Mouse (Mus musculus) small intestine, adult 2 months (tissue): ENCODE measurements around the gene Slfnl1. TPM values are rescaled to one million over a fixed set of nuclear protein-coding genes. Genes with fewer than 3 reads are reported as not detected.

Experiments
- H3K27ac ChIP-seq: fragments of 200-500 bp; 2 replicates; pipeline ENCODE4 v1.5.1; 2012; ENCODE audit warnings: low read depth, low read length, control low read depth, inconsistent platforms; ENCODE audit not compliant: insufficient read depth
- H3K27me3 ChIP-seq: fragments of 200-500 bp; 2 replicates; pipeline ENCODE4 v1.6.1; 2012; ENCODE audit warnings: mild to moderate bottlenecking, moderate library complexity, low read length, inconsistent platforms; ENCODE audit not compliant: control insufficient read depth, insufficient read depth
- H3K36me3 ChIP-seq: fragments of 200-500 bp; 2 replicates; pipeline ENCODE4 v1.6.1; 2012; ENCODE audit warnings: mild to moderate bottlenecking, low read length, control low read depth, inconsistent platforms; ENCODE audit not compliant: control insufficient read depth, insufficient read depth
- H3K4me1 ChIP-seq: fragments of 200-500 bp; 2 replicates; pipeline ENCODE4 v1.6.1; 2012; ENCODE audit warnings: low read length, inconsistent platforms, mixed read lengths; ENCODE audit not compliant: control insufficient read depth, insufficient read depth, insufficient read length
- H3K4me3 ChIP-seq: fragments of 200-500 bp; 2 replicates; pipeline ENCODE4 v1.5.1; 2012; ENCODE audit warnings: low read depth, mild to moderate bottlenecking, control low read depth, inconsistent platforms, low read length, moderate library complexity
- CTCF ChIP-seq: fragments of 200-500 bp; IDR thresholded peaks from 2 replicates; pipeline ENCODE4 v1.5.1; 2012; ENCODE audit warnings: low read depth, mild to moderate bottlenecking, control low read depth, inconsistent platforms, low read length, moderate library complexity, mixed read lengths; ENCODE audit not compliant: insufficient replicate concordance, insufficient read length; ENCODE audit errors: extremely low read depth
- POLR2A ChIP-seq: fragments of 200-500 bp; IDR thresholded peaks from 2 replicates; pipeline ENCODE4 v1.6.1; 2012; ENCODE audit warnings: low read depth, mild to moderate bottlenecking, control low read depth, inconsistent platforms, low read length, moderate library complexity
- WGBS: fragments of 180-500 bp; shearing (Covaris S2); methylation state at CpG from one replicate; pipeline ENCODE4 v1.1.7; 2018; 5-methylcytosine and 5-hydroxymethylcytosine counted together
- polyA plus RNA-seq: library from polyadenylated mRNA; depleted of rRNA; stranded (reverse); fragments of >200 nt; gene quantifications from 2 replicates; pipeline ENCODE4 v1.2.3, GENCODE M21; 2012

The Slfnl1 gene
- polyA plus RNA-seq, 1 experiment: not detected

GRCm38 (mm10) chr4:120521761-120522160 is 10.3 kb upstream of the Slfnl1 start:
- Histone ChIP-seq H3K36me3 (peaks cover 32% of the 10 kb centered on the region), H3K4me1 (peaks cover 6% of the 10 kb centered on the region; the same call in 1 of the 2 replicates), H3K27ac (no peak overlapping the region), H3K4me3 (no peak overlapping the region), H3K27me3 (no peaks in the 10 kb centered on the region)
- WGBS: 88% methylated on average over 5 of the region's 5 CpGs
- TF ChIP-seq POLR2A (no peak), CTCF (no peak)

- Histone ChIP-seq H3K27me3 (no peaks in the 10 kb centered on the region), H3K4me3 (no peak overlapping the region), H3K4me1 (peaks cover 3% of the 10 kb centered on the region; the same call in 1 of the 2 replicates), H3K36me3 (peaks cover 34% of the 10 kb centered on the region), H3K27ac (no peak overlapping the region)
- TF ChIP-seq CTCF (no peak), POLR2A (no peak)
- WGBS: 59% methylated on average over 4 of the region's 4 CpGs
Observed at GRCm38 (mm10) chr4:120522351-120522750, 9.7 kb upstream of the Slfnl1 start.

- Histone ChIP-seq H3K36me3 (peaks cover 34% of the 10 kb centered on the region), H3K27me3 (no peaks in the 10 kb centered on the region), H3K27ac (no peak overlapping the region), H3K4me3 (no peak overlapping the region), H3K4me1 (peaks cover 3% of the 10 kb centered on the region; the same call in 1 of the 2 replicates)
- 83% methylated on average over 3 of the region's 3 CpGs for WGBS
- TF ChIP-seq POLR2A: no peak
- TF ChIP-seq CTCF: no peak
Observed at GRCm38 (mm10) chr4:120523092-120523491, 8.9 kb upstream of the Slfnl1 start.

- no peak overlapping the region for H3K27ac ChIP-seq
- no peak for TF ChIP-seq POLR2A
- TF ChIP-seq CTCF: no peak
- peaks cover 41% of the 10 kb centered on the region for H3K36me3 ChIP-seq
- no peaks in the 10 kb centered on the region for H3K4me1 ChIP-seq
- no peak overlapping the region for H3K4me3 ChIP-seq
- 87% methylated on average over 9 of the region's 9 CpGs for WGBS
- H3K27me3 ChIP-seq: no peaks in the 10 kb centered on the region
Observed at GRCm38 (mm10) chr4:120528171-120528570, 3.9 kb upstream of the Slfnl1 start.

- Histone ChIP-seq H3K27ac (no peak overlapping the region), H3K36me3 (peaks cover 19% of the 10 kb centered on the region), H3K4me1 (no peaks in the 10 kb centered on the region), H3K4me3 (no peak overlapping the region), H3K27me3 (no peaks in the 10 kb centered on the region)
- no peak for TF ChIP-seq POLR2A
- 98% methylated on average over 10 of the region's 10 CpGs for WGBS
Observed at GRCm38 (mm10) chr4:120538664-120539063, 6.6 kb downstream of the Slfnl1 start.

- no peak overlapping the region for H3K4me3 ChIP-seq
- no peaks in the 10 kb centered on the region for H3K27me3 ChIP-seq
- no peaks in the 10 kb centered on the region for H3K4me1 ChIP-seq
- no peak overlapping the region for H3K27ac ChIP-seq
- TF ChIP-seq POLR2A (no peak), CTCF (no peak)
- H3K36me3 ChIP-seq: peaks cover 39% of the 10 kb centered on the region
- WGBS: 77% methylated on average over 1 of the region's 1 CpGs
Observed at GRCm38 (mm10) chr4:120544896-120545295, 12.9 kb downstream of the Slfnl1 start.

GRCm38 (mm10) chr4:120556592-120556991 is 24.6 kb downstream of the Slfnl1 start:
- Histone ChIP-seq H3K36me3 (peaks cover 52% of the 10 kb centered on the region), H3K27ac (no peak overlapping the region), H3K4me1 (no peaks in the 10 kb centered on the region), H3K27me3 (no peaks in the 10 kb centered on the region), H3K4me3 (no peak overlapping the region)
- 86% methylated on average over 6 of the region's 6 CpGs for WGBS
- no peak for TF ChIP-seq POLR2A
- TF ChIP-seq CTCF: no peak

GRCm38 (mm10) chr4:120565726-120566125 is 33.7 kb downstream of the Slfnl1 start:
- WGBS: 86% methylated on average over 2 of the region's 2 CpGs
- no peak overlapping the region for H3K4me3 ChIP-seq
- peaks cover 9% of the 10 kb centered on the region; the same call in 1 of the 2 replicates for H3K4me1 ChIP-seq
- peaks cover 23% of the 10 kb centered on the region for H3K36me3 ChIP-seq
- no peaks in the 10 kb centered on the region for H3K27me3 ChIP-seq
- no peak overlapping the region for H3K27ac ChIP-seq
- TF ChIP-seq CTCF (no peak), POLR2A (no peak)
